Mouse (Mus musculus) neural tube, embryonic 15.5 days (tissue): ENCODE results near the gene Slc27a4. TPM values are rescaled to one million over a fixed set of nuclear protein-coding genes. Genes with fewer than 3 reads are reported as not detected.

Source experiments
- ATAC-seq: fragments of 200-750 bp; cut with Nextera tagmentation; 2 replicates; pipeline ENCODE4 v1.8.0; 2017; ENCODE audit warnings: mild to moderate bottlenecking, moderate TSS enrichment, moderate library complexity; ENCODE audit not compliant: low FRiP score
- H3K27ac ChIP-seq: fragments of 300-500 bp; sonication (generic); replicated peaks from 2 replicates; pipeline ENCODE4 v1.5.1; 2015; ENCODE audit warnings: mild to moderate bottlenecking, inconsistent platforms
- H3K27me3 ChIP-seq: fragments of 300-500 bp; sonication (generic); replicated peaks from 2 replicates; pipeline ENCODE4 v1.6.1; 2015; ENCODE audit warnings: inconsistent platforms
- H3K36me3 ChIP-seq: fragments of 300-500 bp; sonication (generic); 2 replicates; pipeline ENCODE4 v1.6.1; 2015; ENCODE audit warnings: inconsistent platforms
- H3K4me1 ChIP-seq: fragments of 300-500 bp; sonication (generic); 2 replicates; pipeline ENCODE4 v1.6.1; 2015; ENCODE audit warnings: inconsistent platforms
- H3K4me2 ChIP-seq: fragments of 300-500 bp; sonication (generic); 2 replicates; pipeline ENCODE4 v1.6.1; 2015; ENCODE audit warnings: inconsistent platforms, mild to moderate bottlenecking, moderate library complexity
- H3K4me3 ChIP-seq: fragments of 300-500 bp; sonication (generic); replicated peaks from 2 replicates; pipeline ENCODE4 v1.5.1; 2015; ENCODE audit warnings: mild to moderate bottlenecking, inconsistent platforms
- H3K9ac ChIP-seq: fragments of 300-500 bp; sonication (generic); replicated peaks from 2 replicates; pipeline ENCODE4 v1.6.1; 2015; ENCODE audit warnings: mild to moderate bottlenecking, inconsistent platforms
- H3K9me3 ChIP-seq: fragments of 300-500 bp; sonication (generic); replicated peaks from 2 replicates; pipeline ENCODE4 v1.6.1; 2016; ENCODE audit warnings: inconsistent platforms
- WGBS: fragments of 180-500 bp; shearing (Covaris S2); methylation state at CpG from one replicate; pipeline ENCODE4 v1.1.7; 2015; ENCODE audit warnings: mixed read lengths; 5-methylcytosine and 5-hydroxymethylcytosine counted together
- polyA plus RNA-seq: library from polyadenylated mRNA; unstranded; fragments of >200 nt; fragmentation: Nextera tagmentation; extraction: Ambion mirVana; gene quantifications from 2 replicates; pipeline ENCODE4 v1.2.1, GENCODE M21; 2015

The Slc27a4 gene
- polyA plus RNA-seq, 1 experiment from 2014 or later = 48.9 TPM

GRCm38 (mm10) chr2:29846911-29847310 lies 44.5 kb downstream of the Slc27a4 start:
- Histone ChIP-seq H3K36me3 (peaks cover 13% of the 10 kb centered on the region), H3K4me1 (peaks cover 56% of the 10 kb centered on the region), H3K9me3 (no peaks in the 10 kb centered on the region), H3K9ac (peak overlapping the region; percentile 69), H3K4me2 (peak overlapping the region; percentile 66), H3K4me3 (peak overlapping the region; percentile 51), H3K27ac (peak overlapping the region; percentile 84), H3K27me3 (no peaks in the 10 kb centered on the region)
- WGBS = 17% methylated on average over 3 of the region's 3 CpGs
- no peak for ATAC-seq

GRCm38 (mm10) chr2:29849041-29849440 lies 46.6 kb downstream of the Slc27a4 start:
- Histone ChIP-seq H3K4me2 (no peak overlapping the region), H3K4me3 (no peak overlapping the region), H3K36me3 (no peaks in the 10 kb centered on the region), H3K4me1 (peaks cover 56% of the 10 kb centered on the region), H3K27ac (no peak overlapping the region), H3K9ac (no peak overlapping the region), H3K27me3 (no peaks in the 10 kb centered on the region), H3K9me3 (no peaks in the 10 kb centered on the region)
- no peak for ATAC-seq
- 27% methylated on average over 8 of the region's 8 CpGs for WGBS

GRCm38 (mm10) chr2:29849841-29850480 lies 47.5 kb downstream of the Slc27a4 start:
- Histone ChIP-seq H3K27me3 (no peaks in the 10 kb centered on the region), H3K36me3 (no peaks in the 10 kb centered on the region), H3K9ac (no peak overlapping the region), H3K4me3 (no peak overlapping the region), H3K9me3 (no peaks in the 10 kb centered on the region), H3K4me2 (no peak overlapping the region), H3K27ac (no peak overlapping the region), H3K4me1 (peaks cover 47% of the 10 kb centered on the region)
- no peak for ATAC-seq
- 23% methylated on average over 5 of the region's 5 CpGs for WGBS

- H3K4me3 ChIP-seq = no peak overlapping the region
- no peak overlapping the region for H3K4me2 ChIP-seq
- no peaks in the 10 kb centered on the region for H3K9me3 ChIP-seq
- H3K4me1 ChIP-seq = peaks cover 45% of the 10 kb centered on the region
- H3K36me3 ChIP-seq = no peaks in the 10 kb centered on the region
- H3K27me3 ChIP-seq = no peaks in the 10 kb centered on the region
- no peak for ATAC-seq
- 3% methylated on average over 4 of the region's 4 CpGs for WGBS
- 0 out of 2 replicates have a peak overlapping the region, but pooled peaks have one; percentile 37 for H3K27ac ChIP-seq
- no peak overlapping the region for H3K9ac ChIP-seq
Measured at GRCm38 (mm10) chr2:29852957-29853485, 50.6 kb downstream of the Slc27a4 start.

GRCm38 (mm10) chr2:29853736-29854135 lies 51.3 kb downstream of the Slc27a4 start:
- Histone ChIP-seq H3K9me3 (no peaks in the 10 kb centered on the region), H3K36me3 (no peaks in the 10 kb centered on the region), H3K27me3 (no peaks in the 10 kb centered on the region), H3K4me3 (no peak overlapping the region), H3K4me2 (no peak overlapping the region), H3K9ac (no peak overlapping the region), H3K27ac (no peak overlapping the region), H3K4me1 (peaks cover 45% of the 10 kb centered on the region)
- no peak for ATAC-seq
- WGBS = 34% methylated on average over 5 of the region's 5 CpGs

- WGBS = 28% methylated on average over 10 of the region's 10 CpGs
- no peak overlapping the region for H3K9ac ChIP-seq
- no peak for ATAC-seq
- no peak overlapping the region for H3K27ac ChIP-seq
- H3K4me1 ChIP-seq = peaks cover 29% of the 10 kb centered on the region
- H3K9me3 ChIP-seq = no peaks in the 10 kb centered on the region
- H3K4me3 ChIP-seq = no peak overlapping the region
- H3K4me2 ChIP-seq = no peak overlapping the region
- no peaks in the 10 kb centered on the region for H3K36me3 ChIP-seq
- H3K27me3 ChIP-seq = no peaks in the 10 kb centered on the region
Measured at GRCm38 (mm10) chr2:29855585-29856210, 53.3 kb downstream of the Slc27a4 start.

GRCm38 (mm10) chr2:29856451-29857260 lies 54.2 kb downstream of the Slc27a4 start:
- no peaks in the 10 kb centered on the region for H3K27me3 ChIP-seq
- WGBS = 9% methylated on average over 19 of the region's 19 CpGs
- no peaks in the 10 kb centered on the region for H3K36me3 ChIP-seq
- H3K4me1 ChIP-seq = peaks cover 29% of the 10 kb centered on the region
- H3K27ac ChIP-seq = peak overlapping the region; percentile 34; the same call in 1 of the 2 replicates
- ATAC-seq = no peak
- H3K4me2 ChIP-seq = no peak overlapping the region
- no peaks in the 10 kb centered on the region for H3K9me3 ChIP-seq
- no peak overlapping the region for H3K9ac ChIP-seq
- H3K4me3 ChIP-seq = no peak overlapping the region

GRCm38 (mm10) chr2:29857341-29857740 lies 54.9 kb downstream of the Slc27a4 start:
- ATAC-seq = no peak
- Histone ChIP-seq H3K9me3 (no peaks in the 10 kb centered on the region), H3K9ac (no peak overlapping the region), H3K4me3 (no peak overlapping the region), H3K36me3 (no peaks in the 10 kb centered on the region), H3K4me1 (peaks cover 29% of the 10 kb centered on the region), H3K4me2 (no peak overlapping the region), H3K27me3 (no peaks in the 10 kb centered on the region), H3K27ac (no peak overlapping the region)
- WGBS = 15% methylated on average over 2 of the region's 2 CpGs

GRCm38 (mm10) chr2:29857967-29858366 lies 55.5 kb downstream of the Slc27a4 start:
- Histone ChIP-seq H3K4me3 (no peak overlapping the region), H3K27ac (no peak overlapping the region), H3K4me1 (peaks cover 26% of the 10 kb centered on the region)

GRCm38 (mm10) chr2:29858748-29859473 lies 56.5 kb downstream of the Slc27a4 start:
- ATAC-seq = no peak
- H3K4me1 ChIP-seq = peaks cover 19% of the 10 kb centered on the region
- H3K4me2 ChIP-seq = no peak overlapping the region
- H3K27ac ChIP-seq = no peak overlapping the region
- WGBS = 10% methylated on average over 5 of the region's 5 CpGs
- no peak overlapping the region for H3K9ac ChIP-seq
- no peaks in the 10 kb centered on the region for H3K27me3 ChIP-seq
- no peaks in the 10 kb centered on the region for H3K9me3 ChIP-seq
- H3K4me3 ChIP-seq = no peak overlapping the region
- H3K36me3 ChIP-seq = no peaks in the 10 kb centered on the region

More at GRCm38 (mm10) chr2:29857967-29858366, 55.5 kb downstream of the Slc27a4 start:
- Histone ChIP-seq H3K9ac (no peak overlapping the region), H3K9me3 (no peaks in the 10 kb centered on the region), H3K4me2 (no peak overlapping the region), H3K36me3 (no peaks in the 10 kb centered on the region), H3K27me3 (no peaks in the 10 kb centered on the region)
- ATAC-seq = no peak
- WGBS = 46% methylated on average over 5 of the region's 5 CpGs

GRCm38 (mm10) chr2:29865125-29865524 lies 62.7 kb downstream of the Slc27a4 start:
- Histone ChIP-seq H3K4me1 (peaks cover 15% of the 10 kb centered on the region), H3K4me3 (no peak overlapping the region), H3K9me3 (no peaks in the 10 kb centered on the region), H3K27me3 (no peaks in the 10 kb centered on the region), H3K27ac (no peak overlapping the region), H3K9ac (no peak overlapping the region), H3K4me2 (no peak overlapping the region), H3K36me3 (no peaks in the 10 kb centered on the region)
- no peak for ATAC-seq
- 78% methylated on average over 4 of the region's 4 CpGs for WGBS
